Mouse (Mus musculus): ENCODE data around the gene Brd3os.

DNA sequence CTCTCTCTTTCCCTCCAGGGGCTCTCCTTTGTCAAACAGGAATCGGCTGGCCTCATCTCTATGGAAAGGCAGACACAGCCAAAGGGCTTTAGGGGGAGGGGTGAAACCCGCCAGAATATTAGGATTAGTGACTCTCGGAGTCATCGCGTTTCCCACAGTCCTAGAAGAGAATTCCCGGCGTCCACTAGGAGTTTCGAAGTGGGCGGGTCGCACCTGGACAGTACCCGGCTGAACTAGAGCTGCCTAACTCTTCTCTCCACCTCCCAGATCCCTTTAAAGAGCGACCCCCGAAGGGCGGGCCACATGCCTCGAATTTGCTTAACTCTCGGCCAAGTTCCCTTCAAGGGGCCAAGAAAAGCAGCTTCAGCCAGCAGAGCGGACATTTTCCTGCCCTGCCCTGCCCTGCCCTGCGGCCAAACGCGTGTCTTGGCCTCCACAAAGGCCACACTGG is 16.9 kb upstream of the Brd3os start:
- TF ChIP-seq CTCF (IDR thresholded peaks at IDR 0.05; ENCODE audit: borderline replicate concordance, insufficient read depth, low read length), result no peak
- no peak for TF ChIP-seq POLR2A (IDR thresholded peaks at IDR 0.05; ENCODE audit: low read depth, low read length)

Measured in embryonic fibroblast, embryonic 13.5 days (primary cell).